Mouse (Mus musculus) hindbrain, embryonic 12.5 days (tissue): Measurements from ENCODE around the gene Bsnd. TPM values are rescaled to one million over a fixed set of nuclear protein-coding genes. Genes with fewer than 3 reads are reported as not detected.

Experiments
- ATAC-seq: fragments of 200-750 bp; cut with Nextera tagmentation; 2 replicates; pipeline ENCODE4 v1.8.0; 2017; ENCODE audit warnings: moderate TSS enrichment; ENCODE audit not compliant: low FRiP score
- H3K27ac ChIP-seq: fragments of 300-500 bp; sonication (generic); 2 replicates; pipeline ENCODE4 v1.5.1; 2016; ENCODE audit warnings: mild to moderate bottlenecking
- H3K27me3 ChIP-seq: fragments of 300-500 bp; sonication (generic); 2 replicates; pipeline ENCODE4 v1.6.1; 2016; ENCODE audit warnings: mild to moderate bottlenecking
- H3K36me3 ChIP-seq: fragments of 300-500 bp; sonication (generic); 2 replicates; pipeline ENCODE4 v1.6.1; 2016; ENCODE audit warnings: mild to moderate bottlenecking
- H3K4me1 ChIP-seq: fragments of 300-500 bp; sonication (generic); 2 replicates; pipeline ENCODE4 v1.6.1; 2016
- H3K4me2 ChIP-seq: fragments of 300-500 bp; sonication (generic); replicated peaks from 2 replicates; pipeline ENCODE4 v1.6.1; 2016; ENCODE audit warnings: mild to moderate bottlenecking
- H3K4me3 ChIP-seq: fragments of 300-500 bp; sonication (generic); 2 replicates; pipeline ENCODE4 v1.5.1; 2016; ENCODE audit warnings: mild to moderate bottlenecking
- H3K9ac ChIP-seq: fragments of 300-500 bp; sonication (generic); 2 replicates; pipeline ENCODE4 v1.6.1; 2016; ENCODE audit warnings: mild to moderate bottlenecking, moderate library complexity
- H3K9me3 ChIP-seq: fragments of 300-500 bp; sonication (generic); replicated peaks from 2 replicates; pipeline ENCODE4 v1.6.1; 2016; ENCODE audit warnings: mild to moderate bottlenecking
- WGBS: fragments of 180-500 bp; shearing (Covaris S2); methylation state at CpG from one replicate; pipeline ENCODE4 v1.1.7; 2016; 5-methylcytosine and 5-hydroxymethylcytosine counted together
- polyA plus RNA-seq: library from polyadenylated mRNA; unstranded; fragments of >200 nt; fragmentation: Nextera tagmentation; extraction: Ambion mirVana; gene quantifications from 2 replicates; pipeline ENCODE4 v1.2.1, GENCODE M21; 2016

Gene Bsnd
- polyA plus RNA-seq, 1 experiment from 2014 or later = 0.08 TPM

GRCm38 (mm10) chr4:106509888-106510287 lies 17.8 kb upstream of the Bsnd start:
- H3K9ac ChIP-seq = no peak overlapping the region
- 73% methylated on average over 4 of the region's 4 CpGs for WGBS
- no peak overlapping the region for H3K27ac ChIP-seq
- no peak overlapping the region for H3K4me3 ChIP-seq
- H3K9me3 ChIP-seq = no peaks in the 10 kb centered on the region
- no peaks in the 10 kb centered on the region for H3K36me3 ChIP-seq
- H3K27me3 ChIP-seq = no peaks in the 10 kb centered on the region
- no peak for ATAC-seq
- no peak overlapping the region for H3K4me2 ChIP-seq
- H3K4me1 ChIP-seq = no peaks in the 10 kb centered on the region

- Histone ChIP-seq H3K9ac (no peak overlapping the region), H3K36me3 (no peaks in the 10 kb centered on the region), H3K4me3 (no peak overlapping the region), H3K27me3 (no peaks in the 10 kb centered on the region), H3K4me1 (no peaks in the 10 kb centered on the region), H3K27ac (no peak overlapping the region), H3K9me3 (no peaks in the 10 kb centered on the region), H3K4me2 (no peak overlapping the region)
- ATAC-seq = no peak
- 84% methylated on average over 14 of the region's 14 CpGs for WGBS
Observed at GRCm38 (mm10) chr4:106505453-106506058, 13.5 kb upstream of the Bsnd start.

DNA sequence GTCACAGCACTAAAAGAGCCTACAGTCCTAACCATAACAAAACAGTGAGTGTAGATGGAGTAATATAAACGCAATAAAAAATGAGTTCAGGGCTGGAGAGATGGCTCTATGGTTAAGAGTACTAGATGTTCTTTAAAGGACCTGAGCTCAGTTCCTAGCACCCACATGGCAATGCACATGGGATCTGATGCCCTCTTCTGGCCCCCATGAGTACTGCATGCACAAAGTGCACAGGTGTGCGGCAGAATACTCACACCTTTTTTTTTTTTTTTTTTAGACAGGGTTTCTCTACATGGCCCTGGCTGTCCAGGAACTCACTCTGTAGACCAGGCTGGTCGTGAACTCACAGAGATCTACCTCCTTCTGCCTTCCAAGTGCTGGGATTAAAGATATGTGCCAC lies 11.5 kb upstream of the Bsnd start:
- ATAC-seq = no peak

GRCm38 (mm10) chr4:106500066-106500465 lies 8.0 kb upstream of the Bsnd start:
- Histone ChIP-seq H3K27me3 (no peaks in the 10 kb centered on the region), H3K4me2 (no peak overlapping the region), H3K4me3 (no peak overlapping the region), H3K36me3 (no peaks in the 10 kb centered on the region), H3K4me1 (peaks cover 20% of the 10 kb centered on the region), H3K9me3 (no peaks in the 10 kb centered on the region), H3K27ac (no peak overlapping the region), H3K9ac (no peak overlapping the region)
- ATAC-seq = no peak
- WGBS = 83% methylated on average over 10 of the region's 10 CpGs

More for the DNA sequence above, 11.5 kb upstream of the Bsnd start:
- Histone ChIP-seq H3K4me3 (no peak overlapping the region), H3K9ac (no peak overlapping the region), H3K27ac (no peak overlapping the region), H3K36me3 (no peaks in the 10 kb centered on the region), H3K9me3 (no peaks in the 10 kb centered on the region), H3K4me1 (peaks cover 10% of the 10 kb centered on the region), H3K4me2 (no peak overlapping the region), H3K27me3 (no peaks in the 10 kb centered on the region)
- 94% methylated on average over 3 of the region's 3 CpGs for WGBS

GRCm38 (mm10) chr4:106498471-106498844 lies 6.4 kb upstream of the Bsnd start:
- Histone ChIP-seq H3K4me2 (no peak overlapping the region), H3K9ac (no peak overlapping the region), H3K9me3 (no peaks in the 10 kb centered on the region), H3K27ac (no peak overlapping the region), H3K36me3 (no peaks in the 10 kb centered on the region), H3K4me1 (peaks cover 20% of the 10 kb centered on the region), H3K4me3 (no peak overlapping the region), H3K27me3 (no peaks in the 10 kb centered on the region)
- WGBS = 34% methylated on average over 3 of the region's 3 CpGs
- 0 out of 2 replicates have a peak, but pooled peaks have one; percentile 42 for ATAC-seq

DNA sequence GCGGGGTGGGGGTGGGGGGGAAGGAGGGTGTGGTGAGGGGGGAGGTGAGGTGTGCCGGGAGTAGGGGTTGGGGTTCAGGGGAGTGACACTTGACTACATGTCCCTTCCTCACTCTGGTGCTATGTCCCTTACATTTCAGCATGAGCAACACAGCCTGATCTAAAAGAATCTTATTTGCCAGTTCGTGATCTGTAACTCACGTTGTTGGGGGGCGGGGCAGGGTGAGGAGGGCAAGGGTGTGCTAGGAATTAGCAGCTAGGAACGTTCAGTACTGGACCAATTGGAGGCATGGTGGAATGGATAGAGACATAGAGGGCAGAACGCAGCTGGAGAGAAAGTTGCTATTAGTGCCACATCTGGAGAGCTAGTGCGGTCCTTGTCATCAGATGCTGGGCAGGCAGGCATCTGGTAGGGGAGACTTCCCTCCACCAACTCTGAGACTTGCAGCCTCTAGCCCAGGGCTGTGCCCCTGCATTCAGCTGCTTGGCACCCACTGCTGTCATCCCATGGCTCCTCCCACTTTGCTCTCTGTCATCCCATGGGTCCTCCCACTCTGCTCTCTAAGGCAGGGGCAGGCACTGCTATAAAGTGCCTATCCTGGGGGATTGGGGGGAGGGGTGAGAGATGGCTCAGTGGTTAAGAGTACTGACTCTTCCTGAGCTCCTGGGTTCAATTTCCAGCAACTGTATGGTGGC lies 5.8 kb upstream of the Bsnd start:
- H3K27ac ChIP-seq = no peak overlapping the region
- no peaks in the 10 kb centered on the region for H3K9me3 ChIP-seq
- 61% methylated on average over 8 of the region's 8 CpGs for WGBS

DNA sequence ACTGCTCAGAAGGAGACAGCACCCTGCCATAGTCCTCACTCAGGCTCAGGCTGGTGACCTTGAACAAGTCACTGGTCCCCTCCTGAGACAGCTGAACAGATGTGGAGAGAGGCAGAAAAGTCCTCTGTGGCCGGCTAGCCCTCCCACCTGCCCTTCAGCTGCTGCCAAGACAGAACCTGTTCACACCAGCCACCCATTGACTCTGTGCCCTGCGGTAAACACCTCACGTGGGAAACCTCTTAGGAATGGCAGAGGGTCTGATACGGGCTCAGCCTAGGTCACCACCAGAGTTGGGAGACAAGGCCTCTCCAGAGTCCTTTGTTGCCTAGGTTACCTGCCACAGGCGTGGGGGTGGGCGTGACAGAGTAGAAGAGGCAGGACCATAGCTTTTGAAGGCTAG lies 4.8 kb upstream of the Bsnd start:
- WGBS = 62% methylated on average over 6 of the region's 6 CpGs
- H3K9me3 ChIP-seq = no peaks in the 10 kb centered on the region
- ATAC-seq = no peak
- H3K4me3 ChIP-seq = no peak overlapping the region
- no peaks in the 10 kb centered on the region for H3K27me3 ChIP-seq
- H3K27ac ChIP-seq = no peak overlapping the region
- peaks cover 20% of the 10 kb centered on the region for H3K4me1 ChIP-seq
- H3K36me3 ChIP-seq = no peaks in the 10 kb centered on the region
- H3K9ac ChIP-seq = no peak overlapping the region
- H3K4me2 ChIP-seq = no peak overlapping the region

More for the DNA sequence above, 5.8 kb upstream of the Bsnd start:
- H3K36me3 ChIP-seq = no peaks in the 10 kb centered on the region
- H3K4me1 ChIP-seq = peaks cover 20% of the 10 kb centered on the region
- no peak overlapping the region for H3K4me3 ChIP-seq
- no peak overlapping the region for H3K4me2 ChIP-seq
- H3K27me3 ChIP-seq = no peaks in the 10 kb centered on the region
- 0 out of 2 replicates have a peak, but pooled peaks have one; percentile 24 for ATAC-seq
- H3K9ac ChIP-seq = no peak overlapping the region

DNA sequence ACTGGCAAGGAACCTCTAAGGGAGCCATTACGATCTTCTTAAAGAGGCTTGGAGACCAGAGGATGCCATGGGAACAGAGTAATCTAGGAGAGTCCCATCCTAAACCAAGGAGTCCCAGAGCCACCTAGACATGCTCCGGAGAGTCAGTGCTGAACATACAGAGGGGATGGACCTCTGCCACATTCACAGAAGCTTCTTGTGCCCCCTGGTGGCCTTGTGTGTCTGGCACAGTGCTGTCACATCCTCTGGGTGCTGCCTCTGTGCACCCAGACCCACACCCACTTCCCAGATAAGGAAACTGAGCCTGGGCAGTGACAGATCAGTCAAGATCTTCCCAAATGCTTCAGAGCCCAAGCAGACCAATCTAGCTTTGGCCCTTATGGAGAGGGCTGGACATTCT lies 1.6 kb upstream of the Bsnd start:
- H3K4me2 ChIP-seq = no peak overlapping the region
- no peak for ATAC-seq
- H3K9me3 ChIP-seq = no peaks in the 10 kb centered on the region
- H3K9ac ChIP-seq = no peak overlapping the region
- no peak overlapping the region for H3K27ac ChIP-seq
- whole genome bisulfite sequencing = 69% methylated on average over 2 of the region's 2 CpGs
- H3K4me1 ChIP-seq = peaks cover 13% of the 10 kb centered on the region
- no peaks in the 10 kb centered on the region for H3K36me3 ChIP-seq
- no peak overlapping the region for H3K4me3 ChIP-seq
- no peaks in the 10 kb centered on the region for H3K27me3 ChIP-seq

GRCm38 (mm10) chr4:106490620-106491019 lies 1.5 kb downstream of the Bsnd start:
- H3K27me3 ChIP-seq = no peaks in the 10 kb centered on the region
- H3K9me3 ChIP-seq = no peaks in the 10 kb centered on the region
- no peak overlapping the region for H3K4me2 ChIP-seq
- H3K36me3 ChIP-seq = no peaks in the 10 kb centered on the region
- peaks cover 3% of the 10 kb centered on the region; the same call in 1 of the 2 replicates for H3K4me1 ChIP-seq
- no peak for ATAC-seq
- H3K9ac ChIP-seq = no peak overlapping the region
- H3K27ac ChIP-seq = no peak overlapping the region
- WGBS = 61% methylated on average over 4 of the region's 4 CpGs
- H3K4me3 ChIP-seq = no peak overlapping the region

- Histone ChIP-seq H3K27me3 (0 out of 2 replicates have a peak, but pooled peaks cover 8% of the 10 kb centered on the region), H3K9ac (no peak overlapping the region), H3K4me1 (peaks cover 12% of the 10 kb centered on the region), H3K27ac (no peak overlapping the region), H3K4me3 (no peak overlapping the region), H3K9me3 (no peaks in the 10 kb centered on the region), H3K4me2 (no peak overlapping the region), H3K36me3 (no peaks in the 10 kb centered on the region)
- WGBS = 89% methylated on average over 1 of the region's 1 CpGs
- no peak for ATAC-seq
Observed at GRCm38 (mm10) chr4:106483831-106484230, 8.3 kb downstream of the Bsnd start.

DNA sequence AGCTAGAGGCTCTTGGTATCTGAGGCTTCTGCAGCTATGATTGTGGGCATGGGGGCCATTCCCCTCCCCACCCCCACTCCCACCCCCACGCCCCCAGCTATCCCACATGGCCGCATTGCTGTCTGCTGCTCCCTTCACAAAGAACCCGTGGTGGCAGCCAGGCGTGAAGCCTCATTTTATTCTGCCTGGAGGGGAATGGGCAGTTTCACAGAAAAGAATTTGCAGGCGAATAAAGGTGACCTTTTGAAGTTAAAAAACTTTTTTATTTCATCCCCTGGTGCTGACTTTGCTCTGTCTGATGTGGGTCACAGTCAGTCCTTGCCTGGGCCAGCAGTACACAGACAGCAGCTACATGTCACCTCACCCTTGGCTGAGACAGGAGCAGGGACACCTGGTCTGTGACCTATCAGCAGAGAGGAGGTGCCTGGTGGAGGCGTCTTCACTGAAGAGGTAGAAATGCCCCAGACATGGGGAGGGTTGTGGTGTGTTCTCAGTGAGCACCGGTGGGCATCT lies 8.8 kb downstream of the Bsnd start:
- Histone ChIP-seq H3K4me1 (peaks cover 12% of the 10 kb centered on the region), H3K27ac (no peak overlapping the region), H3K27me3 (0 out of 2 replicates have a peak, but pooled peaks cover 8% of the 10 kb centered on the region), H3K9ac (no peak overlapping the region), H3K4me2 (no peak overlapping the region), H3K36me3 (no peaks in the 10 kb centered on the region), H3K9me3 (no peaks in the 10 kb centered on the region), H3K4me3 (no peak overlapping the region)
- 37% methylated on average over 7 of the region's 7 CpGs for WGBS
- no peak for ATAC-seq

DNA sequence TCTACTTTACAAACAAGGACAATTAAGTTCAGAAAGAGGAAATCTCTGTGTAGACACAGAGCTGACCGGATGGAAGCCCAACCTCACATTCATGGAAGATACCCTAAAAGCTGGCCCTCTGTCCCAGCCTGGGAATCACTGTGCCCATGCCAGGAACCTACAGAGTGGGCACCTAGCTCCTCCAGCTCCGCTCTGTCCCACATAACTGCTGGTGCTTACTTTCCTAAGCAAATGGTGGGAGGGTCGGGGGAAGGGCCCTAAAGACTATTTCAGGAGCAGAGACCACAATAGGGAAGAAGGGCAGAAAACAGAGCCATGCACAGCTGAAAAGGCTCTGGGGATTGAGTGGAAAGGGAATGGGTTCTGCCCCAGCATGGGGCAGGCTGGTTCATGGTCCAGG lies 11.5 kb downstream of the Bsnd start:
- H3K36me3 ChIP-seq = no peaks in the 10 kb centered on the region

More for the DNA sequence above, 11.5 kb downstream of the Bsnd start:
- peaks cover 12% of the 10 kb centered on the region for H3K4me1 ChIP-seq
- no peak for ATAC-seq
- H3K4me2 ChIP-seq = no peak overlapping the region
- H3K9ac ChIP-seq = no peak overlapping the region
- 0 out of 2 replicates have a peak, but pooled peaks cover 8% of the 10 kb centered on the region for H3K27me3 ChIP-seq
- WGBS = 72% methylated on average over 3 of the region's 3 CpGs
- H3K4me3 ChIP-seq = no peak overlapping the region
- H3K9me3 ChIP-seq = no peaks in the 10 kb centered on the region
- H3K27ac ChIP-seq = no peak overlapping the region
